Mouse (Mus musculus): Measurements from ENCODE around the gene Fgfr2.
"Not testable (repeated sequence)": the region's sequence is repeated elsewhere in the genome, so short reads cannot be mapped to it uniquely, and the experiment has no call there.

Gene Fgfr2

GRCm38 (mm10) chr7:131456714-131457113 lies 1666.4 kb downstream of the Fgfr2 start:
- no peak for DNase-seq

GRCm38 (mm10) chr7:131437051-131437450 lies 1686.1 kb downstream of the Fgfr2 start:
- DNase-seq = no peak

DNA sequence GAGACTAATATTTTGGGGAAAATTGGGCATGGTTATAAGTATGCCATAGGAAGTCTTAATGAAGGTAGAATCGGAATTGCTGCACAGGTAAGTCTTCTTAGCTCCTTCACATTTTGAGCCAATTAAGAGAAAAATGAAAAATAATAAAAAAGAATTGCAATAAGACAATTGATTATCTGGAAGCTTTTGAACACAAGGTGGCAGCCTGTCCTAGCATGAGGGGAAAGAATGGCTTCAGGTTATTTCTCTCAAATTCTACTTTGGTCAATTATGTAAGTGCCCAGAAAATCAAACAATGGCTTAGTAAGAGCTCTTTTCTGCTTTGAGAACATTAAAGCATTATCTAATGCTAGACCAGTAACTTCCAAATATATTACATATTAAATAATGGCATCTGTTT lies 1688.9 kb downstream of the Fgfr2 start:
- no peak for DNase-seq

DNA sequence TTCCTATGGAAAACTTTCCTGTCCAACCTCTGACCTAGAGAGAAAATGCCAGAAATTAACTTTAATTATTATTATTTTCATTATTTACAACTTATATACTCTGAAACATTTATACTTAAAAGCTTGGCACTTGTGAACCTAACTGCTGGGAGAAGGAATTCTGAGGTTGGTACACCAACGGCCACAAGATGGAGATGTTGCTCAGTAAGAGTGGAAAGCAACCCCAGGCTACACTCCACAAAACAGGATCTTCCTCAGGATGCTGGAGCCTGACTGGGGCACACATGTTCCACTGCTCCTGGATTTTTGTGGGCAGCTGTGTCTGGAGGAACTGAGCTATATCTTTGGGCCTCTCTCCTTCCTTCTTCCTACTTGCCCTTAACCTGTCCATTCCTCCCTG lies 1690.9 kb downstream of the Fgfr2 start:
- peak; percentile 47 for DNase-seq

- no peak for DNase-seq
Measured at GRCm38 (mm10) chr7:131427331-131427730, 1695.8 kb downstream of the Fgfr2 start.

- DNase-seq = no peak
Measured at GRCm38 (mm10) chr7:131424912-131425311, 1698.2 kb downstream of the Fgfr2 start.

GRCm38 (mm10) chr7:131417605-131418004 lies 1705.5 kb downstream of the Fgfr2 start:
- DNase-seq = no peak

GRCm38 (mm10) chr7:131416742-131417141 lies 1706.4 kb downstream of the Fgfr2 start:
- not testable (repeated sequence) for DNase-seq

- DNase-seq = no peak
Measured at GRCm38 (mm10) chr7:131411941-131412270, 1711.2 kb downstream of the Fgfr2 start.

DNA sequence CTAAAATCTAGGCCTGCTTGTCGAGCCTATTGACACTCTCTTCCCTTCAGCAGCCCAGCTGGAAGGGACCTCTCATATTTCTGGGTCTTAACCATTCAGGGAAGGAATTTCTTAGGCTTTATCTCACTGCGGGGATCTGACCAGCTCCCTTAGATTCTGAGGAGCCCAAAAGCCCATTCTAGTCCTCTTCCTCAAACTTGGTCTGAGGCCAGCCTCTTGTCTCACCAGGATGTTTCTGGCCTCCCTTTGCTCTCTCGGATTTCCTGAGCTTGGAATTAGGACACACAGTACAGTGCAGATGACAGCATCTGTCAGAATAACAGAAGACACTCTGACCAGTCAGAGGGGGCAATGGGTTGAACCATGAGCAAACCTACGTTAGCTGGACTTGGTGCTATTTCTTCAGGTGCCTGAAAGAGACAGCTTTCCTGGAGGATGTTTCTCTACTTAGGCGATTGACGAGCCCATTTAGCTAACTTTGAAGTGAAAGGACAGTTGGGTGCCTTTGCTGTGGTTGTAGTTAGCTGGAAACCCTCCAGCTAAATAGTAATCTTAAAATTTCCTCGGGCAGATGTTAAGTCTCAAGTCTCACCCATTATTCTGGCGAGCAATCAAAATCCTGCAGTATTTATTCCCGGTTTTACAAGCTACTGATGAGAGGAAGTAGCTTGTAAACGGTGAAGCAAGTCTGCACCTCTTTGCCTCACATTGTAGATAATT lies 1711.8 kb downstream of the Fgfr2 start:
- DNase-seq = no peak

DNA sequence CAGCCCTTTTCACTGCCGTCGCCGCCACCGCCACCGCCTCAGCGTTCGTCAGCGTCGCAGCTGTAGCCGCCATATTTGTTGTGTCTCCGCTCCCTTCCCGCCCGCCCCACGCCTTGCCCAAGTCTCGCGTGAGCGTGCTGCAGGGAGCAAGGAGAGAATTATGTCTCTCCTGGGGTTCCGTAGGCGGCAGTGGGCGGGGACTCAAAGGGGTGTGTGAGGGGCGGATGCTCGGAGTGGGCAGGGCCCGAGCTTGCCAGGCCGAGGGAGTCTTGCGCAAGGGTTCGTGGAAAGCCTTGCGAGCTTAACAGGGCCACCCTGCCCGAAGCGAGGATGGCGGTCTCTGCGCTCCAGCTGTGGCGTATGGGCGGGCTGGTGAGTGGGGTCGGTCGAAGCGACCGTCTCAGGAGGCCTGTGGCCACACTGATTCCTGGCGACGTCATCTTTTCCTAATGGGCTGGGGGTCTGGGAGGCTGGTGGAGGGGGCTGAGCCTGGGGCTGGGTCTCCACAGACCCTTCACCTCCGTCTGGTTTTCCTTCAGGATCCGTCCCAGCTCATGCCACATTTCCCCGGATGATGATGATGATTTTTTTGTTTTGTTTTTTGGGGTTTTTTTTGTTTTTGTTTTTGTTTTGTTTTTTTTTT lies 1712.6 kb downstream of the Fgfr2 start, which contains the start of the genes Ikzf5 and Acadsb:
Ikzf5 (minus strand) TSS at position 106 of the 643 bp plus-strand sequence.
Acadsb (plus strand) TSS at position 186 of the 643 bp plus-strand sequence.
- peak; percentile 96 for DNase-seq

GRCm38 (mm10) chr7:131409988-131410385 lies 1713.2 kb downstream of the Fgfr2 start:
- DNase-seq = no peak

DNA sequence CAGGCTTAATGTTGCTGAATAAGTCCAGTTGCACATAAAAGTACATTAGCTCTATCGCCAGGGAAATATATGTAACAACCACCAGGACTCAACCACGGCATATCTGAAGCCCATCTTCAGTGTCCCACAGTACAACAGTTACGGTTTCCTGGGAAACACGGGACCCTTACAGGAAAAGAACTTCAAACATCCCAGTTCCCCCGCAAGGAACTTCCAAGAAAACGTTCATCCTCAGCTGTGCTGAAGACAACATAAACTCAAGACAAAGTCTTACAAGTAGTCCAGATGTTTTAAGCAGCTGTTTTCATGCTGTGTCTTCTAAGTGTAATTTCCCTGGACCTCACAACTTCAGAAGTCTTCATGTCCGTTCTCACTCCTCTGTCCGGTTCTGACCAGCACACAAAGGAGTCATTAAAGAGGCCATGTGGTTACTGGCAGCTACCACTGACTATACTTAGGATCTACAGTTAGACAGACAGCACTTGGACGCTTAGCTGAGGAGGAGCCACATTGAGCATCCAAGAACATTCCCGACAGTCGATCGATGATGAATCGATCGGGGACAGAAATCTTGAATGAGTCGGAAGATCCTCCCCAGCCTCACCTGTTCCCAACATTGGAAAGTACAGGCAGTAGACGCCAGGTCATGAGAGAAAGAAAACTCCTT lies 1713.7 kb downstream of the Fgfr2 start:
- no peak for DNase-seq

DNA sequence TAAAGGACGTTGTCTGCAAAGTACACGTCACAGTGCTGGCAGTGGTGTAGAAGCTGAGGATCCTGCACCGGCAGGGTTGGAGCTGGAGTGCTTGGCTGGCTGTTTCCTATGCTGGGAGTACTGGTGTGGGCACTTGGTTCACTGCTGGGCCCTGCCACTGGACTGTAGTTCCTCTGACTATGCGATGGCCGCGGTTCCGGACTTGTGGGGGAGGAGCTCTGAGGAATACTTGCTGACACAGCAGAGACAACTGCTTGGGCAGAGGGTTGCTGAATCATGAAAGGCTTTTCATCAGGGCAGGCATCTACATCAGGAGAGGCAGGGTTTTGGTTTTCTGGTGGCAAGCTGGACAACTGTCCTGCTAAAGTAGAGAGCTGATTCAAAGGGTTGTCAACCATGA lies 1731.4 kb downstream of the Fgfr2 start:
- DNase-seq = not testable (repeated sequence)

GRCm38 (mm10) chr7:131371880-131372651 lies 1751.1 kb downstream of the Fgfr2 start:
- DNase-seq = no peak

- no peak for DNase-seq
Measured at GRCm38 (mm10) chr7:131371470-131371860, 1751.7 kb downstream of the Fgfr2 start.

GRCm38 (mm10) chr7:131370648-131371469 lies 1752.3 kb downstream of the Fgfr2 start, which contains the start of gene Pstk:
TSS of gene Pstk (plus strand) at chr7:131371141.
- DNase-seq = peak; percentile 84

DNA sequence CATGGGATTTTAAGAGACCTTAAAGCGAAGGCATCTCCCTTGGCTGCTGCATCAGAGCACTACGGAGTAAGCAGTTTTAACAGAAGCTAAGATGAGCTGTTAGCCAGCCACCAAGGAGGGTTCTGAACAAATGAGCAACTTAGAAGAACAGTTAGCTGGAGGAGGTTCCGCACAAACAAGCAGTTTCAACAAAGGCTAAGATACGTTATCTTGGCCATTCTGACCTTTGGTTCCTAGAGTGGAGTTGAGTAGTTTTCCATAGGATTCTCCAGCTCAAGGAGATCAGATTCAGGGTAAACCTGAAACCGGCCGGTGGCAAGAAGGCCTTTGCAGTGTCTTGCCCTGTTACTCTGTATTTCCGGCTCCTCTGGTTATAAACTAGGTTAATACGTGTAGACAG lies 1759.0 kb downstream of the Fgfr2 start:
- no peak for DNase-seq

DNA sequence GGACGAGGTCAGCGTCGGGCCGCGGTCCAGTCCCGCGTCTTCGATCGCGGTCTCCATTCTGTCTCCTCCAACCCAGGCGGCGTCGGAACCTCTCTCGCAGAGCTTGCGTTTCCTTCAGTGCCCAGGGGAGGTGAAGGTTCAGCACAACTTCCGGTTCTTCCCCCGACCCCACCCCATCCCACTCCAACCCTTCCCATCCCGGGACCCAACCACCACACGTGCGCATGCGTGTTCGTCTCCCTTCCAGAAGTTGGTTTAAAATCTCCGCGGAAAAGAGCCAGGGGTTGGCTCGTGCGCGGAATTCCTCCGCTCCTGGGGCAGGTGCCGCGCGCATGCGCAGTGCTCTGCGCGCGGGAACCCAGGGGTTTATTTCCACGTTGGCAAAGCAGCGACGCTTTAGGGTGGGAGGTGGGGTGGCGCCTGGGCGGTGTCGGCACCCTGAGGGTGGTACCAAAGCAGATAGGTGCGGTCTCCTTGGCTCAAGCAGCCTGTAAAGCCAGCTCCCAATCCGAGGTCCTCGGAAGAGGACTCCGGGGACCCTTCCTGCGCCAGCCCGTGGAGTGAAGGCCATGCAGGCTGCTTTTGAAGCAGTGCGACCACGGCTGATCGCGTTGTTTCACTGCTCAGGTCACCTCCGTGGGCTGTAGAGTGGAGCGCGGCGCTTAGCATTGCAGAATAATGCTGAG lies 1760.4 kb downstream of the Fgfr2 start, which contains the start of gene 2310057M21Rik:
2310057M21Rik (minus strand) TSS at position 145 of the 686 bp plus-strand sequence.
- peak; percentile 96 for DNase-seq

- no peak for DNase-seq
Measured at GRCm38 (mm10) chr7:131362269-131362614, 1760.9 kb downstream of the Fgfr2 start.

- no peak for DNase-seq
Measured at GRCm38 (mm10) chr7:131356105-131356504, 1767.0 kb downstream of the Fgfr2 start.

Measured in right cerebral cortex, postnatal 4 days (tissue).